Mouse (Mus musculus): ENCODE data around the gene Tnfrsf21.

DNA sequence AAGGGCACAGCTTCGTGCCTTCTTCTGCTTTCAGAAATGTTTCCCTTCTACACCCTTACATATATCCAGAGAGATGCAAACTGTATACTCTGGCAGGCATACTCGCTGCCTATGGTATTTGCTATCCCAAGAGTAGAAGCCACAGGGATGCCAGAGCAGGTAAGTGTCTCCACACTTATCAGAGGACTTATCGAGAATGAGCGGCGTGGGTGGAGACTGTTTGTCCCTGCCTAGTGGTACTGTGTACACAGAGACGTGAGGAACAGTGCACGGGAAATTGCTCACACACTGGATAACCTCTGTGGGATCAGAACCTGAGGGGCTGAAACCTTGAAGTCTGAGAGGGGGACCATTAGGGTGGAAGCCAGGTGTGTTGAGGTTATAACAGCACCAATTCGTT, 59.6 kb downstream of the Tnfrsf21 start:
- TF ChIP-seq CTCF (IDR thresholded peaks at IDR 0.05; ENCODE audit: low read depth) (no peak), EP300 (optimal IDR thresholded peaks at IDR 0.05) (no peak)

All from stomach, postnatal 0 days (tissue).